Mouse (Mus musculus) neural tube, embryonic 15.5 days (tissue): ENCODE data around the gene Clmp. TPM values are rescaled to one million over a fixed set of nuclear protein-coding genes. Genes with fewer than 3 reads are reported as not detected.

Source experiments
- ATAC-seq: fragments of 200-750 bp; cut with Nextera tagmentation; 2 replicates; pipeline ENCODE4 v1.8.0; 2017; ENCODE audit warnings: mild to moderate bottlenecking, moderate TSS enrichment, moderate library complexity; ENCODE audit not compliant: low FRiP score
- H3K27ac ChIP-seq: fragments of 300-500 bp; sonication (generic); replicated peaks from 2 replicates; pipeline ENCODE4 v1.5.1; 2015; ENCODE audit warnings: mild to moderate bottlenecking, inconsistent platforms
- H3K27me3 ChIP-seq: fragments of 300-500 bp; sonication (generic); replicated peaks from 2 replicates; pipeline ENCODE4 v1.6.1; 2015; ENCODE audit warnings: inconsistent platforms
- H3K36me3 ChIP-seq: fragments of 300-500 bp; sonication (generic); 2 replicates; pipeline ENCODE4 v1.6.1; 2015; ENCODE audit warnings: inconsistent platforms
- H3K4me1 ChIP-seq: fragments of 300-500 bp; sonication (generic); 2 replicates; pipeline ENCODE4 v1.6.1; 2015; ENCODE audit warnings: inconsistent platforms
- H3K4me2 ChIP-seq: fragments of 300-500 bp; sonication (generic); 2 replicates; pipeline ENCODE4 v1.6.1; 2015; ENCODE audit warnings: inconsistent platforms, mild to moderate bottlenecking, moderate library complexity
- H3K4me3 ChIP-seq: fragments of 300-500 bp; sonication (generic); replicated peaks from 2 replicates; pipeline ENCODE4 v1.5.1; 2015; ENCODE audit warnings: mild to moderate bottlenecking, inconsistent platforms
- H3K9ac ChIP-seq: fragments of 300-500 bp; sonication (generic); replicated peaks from 2 replicates; pipeline ENCODE4 v1.6.1; 2015; ENCODE audit warnings: mild to moderate bottlenecking, inconsistent platforms
- H3K9me3 ChIP-seq: fragments of 300-500 bp; sonication (generic); replicated peaks from 2 replicates; pipeline ENCODE4 v1.6.1; 2016; ENCODE audit warnings: inconsistent platforms
- WGBS: fragments of 180-500 bp; shearing (Covaris S2); methylation state at CpG from one replicate; pipeline ENCODE4 v1.1.7; 2015; ENCODE audit warnings: mixed read lengths; 5-methylcytosine and 5-hydroxymethylcytosine counted together
- polyA plus RNA-seq: library from polyadenylated mRNA; unstranded; fragments of >200 nt; fragmentation: Nextera tagmentation; extraction: Ambion mirVana; gene quantifications from 2 replicates; pipeline ENCODE4 v1.2.1, GENCODE M21; 2015

Clmp gene
- polyA plus RNA-seq, 1 experiment from 2014 or later, result 51.2 TPM

- 0 out of 2 replicates have a peak overlapping the region, but pooled peaks have one; percentile 23 for H3K9ac ChIP-seq
- H3K27me3 ChIP-seq, result no peaks in the 10 kb centered on the region
- H3K27ac ChIP-seq, result peak overlapping the region; percentile 43
- no peak for ATAC-seq
- H3K9me3 ChIP-seq, result no peaks in the 10 kb centered on the region
- H3K36me3 ChIP-seq, result peaks cover 33% of the 10 kb centered on the region
- no peak overlapping the region for H3K4me2 ChIP-seq
- WGBS, result 16% methylated on average over 16 of the region's 16 CpGs
- peaks cover 56% of the 10 kb centered on the region for H3K4me1 ChIP-seq
- H3K4me3 ChIP-seq, result no peak overlapping the region
Measured at GRCm38 (mm10) chr9:40808061-40808906, 122.5 kb downstream of the Clmp start.

GRCm38 (mm10) chr9:40808907-40809280 is 123.1 kb downstream of the Clmp start:
- Histone ChIP-seq H3K9me3 (no peaks in the 10 kb centered on the region), H3K9ac (no peak overlapping the region), H3K4me1 (peaks cover 50% of the 10 kb centered on the region), H3K27me3 (no peaks in the 10 kb centered on the region), H3K4me2 (no peak overlapping the region), H3K36me3 (peaks cover 30% of the 10 kb centered on the region), H3K27ac (peak overlapping the region; percentile 43), H3K4me3 (no peak overlapping the region)
- WGBS, result 42% methylated on average over 8 of the region's 8 CpGs
- ATAC-seq, result no peak

DNA sequence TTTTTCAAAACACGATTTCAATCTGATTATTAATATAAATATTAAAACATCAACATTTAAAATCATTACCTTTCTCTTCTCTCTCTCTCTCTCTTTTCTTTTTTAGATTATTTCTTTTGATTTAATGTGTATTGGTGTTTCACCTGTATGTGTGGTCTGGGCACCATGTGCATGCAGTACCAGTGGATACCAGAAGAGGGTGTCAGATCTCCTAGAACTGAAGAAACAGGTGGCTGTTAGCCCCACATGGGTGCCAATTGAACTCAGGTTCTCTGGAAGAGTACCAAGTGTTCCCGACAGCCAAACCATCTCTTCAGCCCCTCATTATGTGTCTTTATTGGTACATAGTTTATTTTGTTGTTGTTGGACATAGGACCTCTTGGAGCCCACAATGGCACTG is 126.1 kb downstream of the Clmp start:
- Histone ChIP-seq H3K36me3 (peaks cover 9% of the 10 kb centered on the region; the same call in 1 of the 2 replicates), H3K4me1 (peaks cover 23% of the 10 kb centered on the region), H3K4me3 (no peak overlapping the region), H3K27ac (no peak overlapping the region), H3K9me3 (no peaks in the 10 kb centered on the region), H3K9ac (no peak overlapping the region), H3K27me3 (no peaks in the 10 kb centered on the region), H3K4me2 (no peak overlapping the region)
- no peak for ATAC-seq
- WGBS, result 58% methylated on average over 2 of the region's 2 CpGs

GRCm38 (mm10) chr9:40814060-40814459 is 128.3 kb downstream of the Clmp start:
- Histone ChIP-seq H3K9ac (no peak overlapping the region), H3K27me3 (no peaks in the 10 kb centered on the region), H3K4me1 (peaks cover 3% of the 10 kb centered on the region; the same call in 1 of the 2 replicates), H3K27ac (no peak overlapping the region), H3K4me3 (no peak overlapping the region), H3K4me2 (no peak overlapping the region), H3K36me3 (0 out of 2 replicates have a peak, but pooled peaks cover 7% of the 10 kb centered on the region), H3K9me3 (no peaks in the 10 kb centered on the region)
- ATAC-seq, result no peak
- 88% methylated on average over 7 of the region's 7 CpGs for WGBS

DNA sequence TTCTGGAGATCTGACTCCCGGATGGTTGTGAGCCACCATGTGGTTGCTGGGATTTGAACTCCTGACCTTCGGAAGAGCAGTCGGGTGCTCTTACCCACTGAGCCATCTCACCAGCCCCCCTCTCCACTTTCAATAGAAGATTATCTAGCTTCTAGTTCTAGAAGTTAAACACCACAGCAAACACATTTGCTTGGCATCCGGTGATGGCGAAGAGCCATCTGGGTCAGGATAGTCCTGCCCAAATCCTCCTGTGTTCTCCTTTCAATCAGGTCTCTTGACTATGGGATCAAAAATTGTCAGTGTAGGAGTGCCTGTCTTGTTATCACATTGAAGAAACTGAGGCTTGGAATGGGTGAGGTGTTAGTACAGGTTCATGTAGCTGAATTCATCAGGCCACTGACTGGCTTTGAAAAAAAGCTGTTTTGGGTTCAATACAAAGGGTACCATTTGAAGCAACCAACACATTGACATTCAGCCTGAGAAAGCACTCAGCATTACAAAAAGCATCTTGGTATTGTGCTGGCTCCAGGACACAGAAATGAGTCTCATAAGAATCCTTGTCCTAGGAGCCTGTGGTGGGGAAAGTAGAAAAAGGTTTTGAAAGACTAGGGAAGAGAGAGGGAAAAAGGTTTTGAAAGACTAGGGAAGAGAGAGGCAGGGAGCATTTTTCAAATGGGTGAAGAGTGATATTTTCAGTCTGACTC is 131.7 kb downstream of the Clmp start:
- no peaks in the 10 kb centered on the region for H3K27me3 ChIP-seq
- 85% methylated on average over 5 of the region's 5 CpGs for WGBS
- 0 out of 2 replicates have a peak, but pooled peaks cover 2% of the 10 kb centered on the region for H3K36me3 ChIP-seq
- no peak overlapping the region for H3K4me3 ChIP-seq
- no peak for ATAC-seq
- H3K4me1 ChIP-seq, result peaks cover 13% of the 10 kb centered on the region
- peak overlapping the region; percentile 23; the same call in 1 of the 2 replicates for H3K27ac ChIP-seq
- H3K9ac ChIP-seq, result no peak overlapping the region
- no peaks in the 10 kb centered on the region for H3K9me3 ChIP-seq
- H3K4me2 ChIP-seq, result no peak overlapping the region

GRCm38 (mm10) chr9:40825601-40826000 is 139.8 kb downstream of the Clmp start:
- no peaks in the 10 kb centered on the region for H3K27me3 ChIP-seq
- H3K4me3 ChIP-seq, result no peak overlapping the region
- no peak for ATAC-seq
- no peak overlapping the region for H3K4me2 ChIP-seq
- H3K27ac ChIP-seq, result no peak overlapping the region
- H3K4me1 ChIP-seq, result peaks cover 13% of the 10 kb centered on the region
- no peaks in the 10 kb centered on the region for H3K36me3 ChIP-seq
- WGBS, result 52% methylated on average over 6 of the region's 6 CpGs
- H3K9ac ChIP-seq, result no peak overlapping the region
- H3K9me3 ChIP-seq, result no peaks in the 10 kb centered on the region

GRCm38 (mm10) chr9:40827366-40827765 is 141.6 kb downstream of the Clmp start:
- H3K27ac ChIP-seq, result no peak overlapping the region
- peaks cover under 1% of the 10 kb centered on the region for H3K4me1 ChIP-seq
- no peak overlapping the region for H3K9ac ChIP-seq
- no peak overlapping the region for H3K4me2 ChIP-seq
- WGBS, result 80% methylated on average over 4 of the region's 4 CpGs
- no peaks in the 10 kb centered on the region for H3K9me3 ChIP-seq
- H3K27me3 ChIP-seq, result no peaks in the 10 kb centered on the region
- no peak for ATAC-seq
- no peaks in the 10 kb centered on the region for H3K36me3 ChIP-seq
- H3K4me3 ChIP-seq, result no peak overlapping the region

- 8% methylated on average over 12 of the region's 12 CpGs for WGBS
- Histone ChIP-seq H3K4me2 (0 out of 2 replicates have a peak overlapping the region, but pooled peaks have one; percentile 15), H3K9me3 (no peaks in the 10 kb centered on the region), H3K27me3 (no peaks in the 10 kb centered on the region), H3K27ac (no peak overlapping the region), H3K4me1 (no peaks in the 10 kb centered on the region; the same call in 1 of the 2 replicates), H3K4me3 (no peak overlapping the region), H3K36me3 (no peaks in the 10 kb centered on the region), H3K9ac (no peak overlapping the region)
- peak; percentile 45; the same call in 1 of the 2 replicates for ATAC-seq
Measured at GRCm38 (mm10) chr9:40834569-40834968, 148.8 kb downstream of the Clmp start.

Other genes with a start within 250 kb of the Clmp start
- gene Gramd1b, start 154.6 kb upstream of the Clmp start, polyA plus RNA-seq, result 14.0 and 16.3 TPM in 2 replicates
- gene Gm21915, start 15.3 kb upstream of the Clmp start, polyA plus RNA-seq, result not detected in 2 replicates
- gene Hspa8, start 115.0 kb downstream of the Clmp start, polyA plus RNA-seq, result 3,055 and 3,120 TPM in 2 replicates
- gene Bsx, start 188.2 kb downstream of the Clmp start, polyA plus RNA-seq, result not detected in 2 replicates